Mouse (Mus musculus) monocyte, adult 2 months (primary cell): ENCODE measurements around the gene Arsk.

Experiments used
- DNase-seq, 2 experiments: peaks; one replicate each; pipeline ENCODE4 v3.0.0; 2022; ENCODE audit warnings: low spot score in 2 of 2, low read depth in 1 of 2

Gene Arsk

GRCm38 (mm10) chr13:76098493-76099303 is at the start of gene Arsk, which contains the start of gene Ttc37:
Gene Arsk, minus strand, starts transcription at chr13:76098660.
Gene Ttc37, plus strand, starts transcription at chr13:76098734.
- DNase-seq, result peak; percentile 88

GRCm38 (mm10) chr13:76141117-76141808 is 42.8 kb upstream of the Arsk start:
- DNase-seq, result no peak

GRCm38 (mm10) chr13:76138862-76139261 is 40.4 kb upstream of the Arsk start:
- DNase-seq, result no peak

GRCm38 (mm10) chr13:76132415-76132814 is 34.0 kb upstream of the Arsk start:
- no peak for DNase-seq

GRCm38 (mm10) chr13:76128799-76129198 is 30.3 kb upstream of the Arsk start:
- no peak for DNase-seq

GRCm38 (mm10) chr13:76109069-76109824 is 10.8 kb upstream of the Arsk start:
- no peak for DNase-seq

GRCm38 (mm10) chr13:76101989-76102388 is 3.5 kb upstream of the Arsk start:
- no peak for DNase-seq

- DNase-seq, result no peak
Observed at GRCm38 (mm10) chr13:76098116-76098492, 356 bp downstream of the Arsk start.

- no peak for DNase-seq
Observed at GRCm38 (mm10) chr13:76074323-76074722, 24.1 kb downstream of the Arsk start.

- DNase-seq, result no peak
Observed at GRCm38 (mm10) chr13:76064363-76064945, 34.0 kb downstream of the Arsk start.

- DNase-seq, result no peak
Observed at GRCm38 (mm10) chr13:76063548-76063947, 34.9 kb downstream of the Arsk start.

GRCm38 (mm10) chr13:76062569-76062968 is 35.9 kb downstream of the Arsk start:
- no peak for DNase-seq

GRCm38 (mm10) chr13:76062126-76062525 is 36.3 kb downstream of the Arsk start:
- DNase-seq, result no peak

- DNase-seq, result no peak
Observed at GRCm38 (mm10) chr13:76059591-76059990, 38.9 kb downstream of the Arsk start.

- DNase-seq, result no peak
Observed at GRCm38 (mm10) chr13:76057267-76058069, 41.0 kb downstream of the Arsk start.

- DNase-seq, result no peak
Observed at GRCm38 (mm10) chr13:76056896-76057266, 41.6 kb downstream of the Arsk start, which contains the start of gene Gpr150. Gene Gpr150, minus strand, starts transcription at chr13:76056996.

- peak; percentile 1 to 13 for DNase-seq
Observed at GRCm38 (mm10) chr13:76056261-76056724, 42.2 kb downstream of the Arsk start.

- DNase-seq, result peak in 1 of 2 experiments; percentile 3
Observed at GRCm38 (mm10) chr13:76055391-76056232, 42.8 kb downstream of the Arsk start.

- no peak for DNase-seq
Observed at GRCm38 (mm10) chr13:76044971-76045370, 53.5 kb downstream of the Arsk start.
